Mouse (Mus musculus): ENCODE data around the gene Cryaa. TPM values are rescaled to one million over a fixed set of nuclear protein-coding genes. Genes with fewer than 3 reads are reported as not detected.
"Not testable (repeated sequence)": the region's sequence is repeated elsewhere in the genome, so short reads cannot be mapped to it uniquely, and the experiment has no call there.

Gene Cryaa
- total RNA-seq, 2 experiments from 2014 or later = 0.55 TPM; not detected in 1

DNA sequence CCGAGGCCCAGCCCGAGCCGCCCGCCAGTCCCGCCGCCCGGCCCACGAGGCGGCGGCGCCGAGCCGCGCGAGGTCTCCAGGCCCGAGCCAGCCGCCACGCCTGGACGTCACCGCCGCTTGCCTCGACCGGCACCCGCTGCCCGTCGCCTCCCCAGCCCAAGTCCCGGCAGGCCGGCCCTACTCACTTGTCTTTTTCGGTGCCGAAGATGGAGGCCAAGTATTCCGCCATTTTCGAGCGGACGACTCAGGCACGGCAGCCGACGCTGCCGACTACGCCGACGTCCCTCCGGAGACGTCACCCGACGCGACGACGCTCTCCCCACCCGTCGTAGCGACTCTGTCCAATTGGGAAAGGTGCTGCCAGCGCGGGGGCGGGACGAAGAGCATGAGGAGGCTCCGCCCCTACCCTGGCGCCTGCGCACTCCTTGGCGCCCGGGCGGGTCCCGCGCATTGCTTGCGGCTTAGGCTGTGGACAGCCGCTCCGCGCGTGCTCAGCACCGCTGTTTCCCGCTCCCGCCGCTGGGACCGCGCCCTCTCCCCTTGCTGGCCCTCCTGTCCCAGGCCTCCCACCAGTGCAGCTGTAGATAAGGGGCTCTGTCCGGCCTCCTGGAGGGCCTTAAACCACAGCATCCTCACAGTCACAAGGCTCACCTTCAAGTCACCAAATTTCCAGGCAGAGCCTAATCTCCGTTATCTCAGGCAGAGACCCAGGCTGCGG lies 19.0 kb upstream of the Cryaa start, which contains the start of gene U2af1:
U2af1 (minus strand) TSS at position 425 of the 718 bp plus-strand sequence.
- DNase-seq (ENCODE audit: low spot score in 2 of 2) = peak; percentile 99

DNA sequence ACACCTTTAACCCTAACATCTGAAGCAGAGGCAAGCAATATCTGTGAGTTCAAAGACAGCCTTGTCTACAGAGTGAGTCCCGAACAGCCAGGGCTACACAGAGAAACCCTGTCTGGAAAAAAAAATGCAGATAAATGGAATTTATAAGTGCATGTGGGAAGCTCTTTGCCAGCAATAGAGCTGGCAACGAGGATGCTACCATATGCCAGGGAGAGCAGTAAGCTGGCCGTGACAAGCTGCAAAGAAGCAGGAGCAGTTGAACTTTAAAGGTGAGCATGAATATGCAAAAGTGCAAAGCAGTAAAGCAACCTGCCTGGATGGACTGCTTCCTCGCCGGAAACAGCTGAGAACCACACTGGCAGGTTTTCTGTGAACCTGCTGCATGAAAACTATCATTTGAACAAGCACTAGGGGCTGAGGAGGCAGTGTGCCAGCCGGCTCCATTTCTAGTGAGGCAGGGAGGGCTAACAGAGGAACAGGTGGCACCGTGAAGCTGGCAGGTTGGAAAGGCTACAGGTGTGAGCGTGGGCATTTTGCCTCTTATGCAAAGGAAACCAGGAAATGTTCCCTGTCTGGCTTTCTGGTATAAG lies 16.9 kb upstream of the Cryaa start:
- DNase-seq (ENCODE audit: low spot score in 2 of 2) = peak; percentile 79 to 84

GRCm38 (mm10) chr17:31662855-31663254 lies 14.8 kb upstream of the Cryaa start:
- no peak for DNase-seq (ENCODE audit: low spot score in 2 of 2)

DNA sequence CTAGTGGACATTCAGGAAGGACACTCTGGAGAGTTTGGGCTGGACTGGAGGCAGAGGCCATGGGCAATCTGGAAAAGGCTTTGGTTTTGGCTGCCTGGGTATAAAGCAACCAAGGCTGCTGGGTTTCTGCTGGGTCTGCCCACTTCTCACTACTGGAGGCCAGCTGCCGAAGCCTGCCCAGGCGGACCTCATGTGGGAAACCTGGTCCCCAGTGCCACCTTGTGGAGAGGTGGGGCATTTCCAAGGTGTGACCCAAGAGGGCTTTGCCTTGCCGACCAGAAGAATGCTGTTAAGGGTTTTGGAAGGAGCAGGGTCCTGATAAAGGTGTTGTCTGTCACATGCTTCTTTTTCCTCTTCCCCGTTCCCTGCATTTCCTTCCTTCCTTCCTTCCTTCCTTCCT lies 12.8 kb upstream of the Cryaa start:
- DNase-seq (ENCODE audit: low spot score in 2 of 2) = peak; percentile 74 to 81

DNA sequence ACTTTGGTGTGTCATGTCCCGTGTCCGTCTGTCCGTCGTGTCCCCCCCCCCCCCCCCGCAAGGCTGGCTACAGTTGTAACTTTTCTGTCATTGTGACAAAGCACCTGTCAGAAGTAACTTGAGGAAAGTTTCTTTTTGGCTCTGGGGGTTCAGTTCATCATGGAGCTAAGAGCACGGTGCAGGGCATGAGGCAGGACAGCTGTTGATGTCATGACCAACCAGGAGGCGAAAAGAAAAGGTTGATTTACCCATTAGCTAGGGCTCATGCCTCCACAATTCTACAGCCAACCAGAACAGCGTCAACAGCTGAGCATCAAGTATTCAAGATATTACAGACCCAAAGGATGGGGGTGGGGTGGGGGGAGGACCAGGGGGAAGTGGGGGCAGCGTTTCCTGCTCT lies 9.3 kb upstream of the Cryaa start:
- no peak for DNase-seq (ENCODE audit: low spot score in 2 of 2)

GRCm38 (mm10) chr17:31670163-31670562 lies 7.4 kb upstream of the Cryaa start:
- DNase-seq (ENCODE audit: low spot score in 2 of 2) = no peak

DNA sequence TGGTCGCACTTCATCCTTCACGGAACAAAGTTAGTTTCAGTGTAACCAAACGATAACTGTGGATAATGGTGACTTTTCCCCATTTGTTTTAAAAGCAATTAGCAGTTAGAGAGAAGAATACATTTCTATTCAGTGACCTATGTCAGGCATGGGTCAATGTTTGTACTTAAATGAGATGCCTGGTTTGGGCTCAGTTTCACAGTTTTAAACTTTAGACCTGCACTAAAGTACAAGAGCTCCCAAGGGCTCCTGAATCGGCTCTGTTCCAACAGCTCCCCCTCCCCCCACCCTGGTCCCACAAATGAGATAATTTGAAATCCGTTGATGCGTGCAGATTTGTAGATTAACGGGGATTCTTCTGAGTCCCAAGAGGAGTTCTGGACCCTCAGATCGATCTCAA lies 5.9 kb upstream of the Cryaa start:
- DNase-seq (ENCODE audit: low spot score in 2 of 2) = no peak

DNA sequence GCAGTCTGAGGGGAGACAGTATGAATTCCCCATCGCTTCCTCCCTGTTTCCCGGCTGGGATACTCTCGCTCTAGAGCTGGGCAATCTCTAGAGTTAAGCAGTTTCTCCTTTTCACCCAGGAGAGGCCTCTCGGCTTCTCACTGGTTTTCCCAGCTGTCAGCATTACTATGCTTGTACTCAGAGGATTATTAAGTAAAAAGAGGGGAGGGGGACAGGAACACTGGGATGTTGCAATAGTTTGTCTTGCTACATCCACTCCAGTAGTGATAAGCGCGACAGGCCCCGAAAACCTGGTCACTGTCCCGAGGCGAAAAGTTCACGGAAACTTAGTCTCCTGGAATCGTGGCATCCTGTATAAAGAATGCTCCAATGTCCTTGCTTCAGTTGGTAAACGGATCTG lies 5.3 kb upstream of the Cryaa start:
- no peak for DNase-seq (ENCODE audit: low spot score in 2 of 2)

GRCm38 (mm10) chr17:31674426-31674825 lies 3.2 kb upstream of the Cryaa start:
- no peak for DNase-seq (ENCODE audit: low spot score in 2 of 2)

- DNase-seq (ENCODE audit: low spot score in 2 of 2) = no peak
Observed at GRCm38 (mm10) chr17:31680450-31680849, 2.8 kb downstream of the Cryaa start.

GRCm38 (mm10) chr17:31685514-31686224 lies 8.1 kb downstream of the Cryaa start:
- DNase-seq (ENCODE audit: low spot score in 2 of 2) = peak; percentile 85 to 91

DNA sequence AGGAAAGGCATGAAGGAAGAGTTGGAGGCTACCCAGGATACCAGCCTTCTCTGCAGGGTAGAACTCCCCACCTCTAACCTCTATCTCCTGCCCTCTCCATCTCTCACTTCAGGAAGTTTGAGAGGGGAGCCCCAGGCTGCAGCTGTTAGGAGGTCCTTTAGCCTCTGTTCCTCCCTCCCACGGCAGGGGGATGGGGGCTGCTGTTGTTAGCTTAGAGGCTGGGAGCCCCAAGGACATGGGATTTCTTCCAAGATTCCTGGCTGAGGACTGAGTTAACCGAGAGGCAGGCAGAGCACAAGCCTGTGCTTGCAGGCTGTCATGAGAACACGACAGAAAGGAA lies 8.6 kb downstream of the Cryaa start:
- DNase-seq (ENCODE audit: low spot score in 2 of 2) = no peak

GRCm38 (mm10) chr17:31688112-31688511 lies 10.5 kb downstream of the Cryaa start:
- DNase-seq (ENCODE audit: low spot score in 2 of 2) = no peak

DNA sequence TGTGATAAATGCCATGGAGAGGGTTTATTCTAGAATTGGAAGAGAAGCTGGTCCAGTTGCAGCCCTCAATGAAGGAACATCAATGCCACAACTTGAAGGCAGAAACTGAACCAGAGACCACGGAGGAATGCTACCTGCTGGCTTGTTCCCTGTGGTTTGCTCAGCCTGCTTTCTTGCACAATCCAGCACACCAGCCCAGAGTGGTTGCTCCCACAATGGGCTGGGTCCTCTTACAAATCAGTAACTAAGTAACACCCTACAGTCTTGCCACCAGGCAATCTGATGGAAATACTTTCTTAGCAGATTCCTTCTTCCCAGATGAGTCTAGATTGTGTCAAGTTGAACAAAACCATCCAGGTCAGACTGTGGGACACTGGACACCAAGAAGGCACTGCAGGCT lies 12.0 kb downstream of the Cryaa start:
- no peak for DNase-seq (ENCODE audit: low spot score in 2 of 2)

- no peak for DNase-seq (ENCODE audit: low spot score in 2 of 2)
Observed at GRCm38 (mm10) chr17:31692918-31693317, 15.3 kb downstream of the Cryaa start.

DNA sequence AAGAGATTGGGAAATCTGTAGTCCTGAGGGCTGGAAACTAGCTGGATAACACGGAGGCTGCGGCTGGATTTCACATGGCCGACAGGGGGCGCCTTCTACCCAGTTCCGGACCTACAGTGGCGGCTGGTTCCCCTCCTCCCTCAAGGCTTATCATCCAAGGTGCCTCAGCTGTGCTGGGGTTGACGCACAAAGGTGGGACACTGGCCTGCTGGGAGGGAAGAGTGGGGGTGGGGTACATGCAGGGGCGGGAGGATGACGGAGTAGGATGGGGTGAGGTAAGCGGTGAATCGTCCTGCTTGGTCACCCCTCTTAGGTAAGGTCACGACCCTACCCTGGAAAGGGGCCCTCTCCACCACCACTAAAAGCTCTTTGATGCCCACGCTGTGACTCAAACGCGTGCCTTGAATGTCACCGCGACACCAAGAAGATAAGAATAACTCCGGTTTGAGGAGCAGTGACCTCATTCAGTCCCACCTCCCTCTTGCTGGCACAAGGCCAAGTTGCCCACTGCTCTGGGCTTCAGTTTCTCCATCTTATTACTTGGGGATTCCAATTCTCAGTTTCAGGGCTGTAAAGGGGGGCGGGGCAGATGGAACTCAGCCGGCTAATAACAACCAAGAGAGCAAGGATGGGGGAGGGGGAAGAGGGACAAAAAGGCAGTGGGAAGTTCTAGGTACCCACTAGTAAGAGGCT lies 15.9 kb downstream of the Cryaa start:
- peak; percentile 68 to 71 for DNase-seq (ENCODE audit: low spot score in 2 of 2)

- DNase-seq (ENCODE audit: low spot score in 2 of 2) = no peak
Observed at GRCm38 (mm10) chr17:31694023-31694376, 16.4 kb downstream of the Cryaa start.

GRCm38 (mm10) chr17:31694949-31695348 lies 17.3 kb downstream of the Cryaa start:
- no peak for DNase-seq (ENCODE audit: low spot score in 2 of 2)

GRCm38 (mm10) chr17:31695356-31695755 lies 17.7 kb downstream of the Cryaa start:
- DNase-seq (ENCODE audit: low spot score in 2 of 2) = not testable (repeated sequence)

DNA sequence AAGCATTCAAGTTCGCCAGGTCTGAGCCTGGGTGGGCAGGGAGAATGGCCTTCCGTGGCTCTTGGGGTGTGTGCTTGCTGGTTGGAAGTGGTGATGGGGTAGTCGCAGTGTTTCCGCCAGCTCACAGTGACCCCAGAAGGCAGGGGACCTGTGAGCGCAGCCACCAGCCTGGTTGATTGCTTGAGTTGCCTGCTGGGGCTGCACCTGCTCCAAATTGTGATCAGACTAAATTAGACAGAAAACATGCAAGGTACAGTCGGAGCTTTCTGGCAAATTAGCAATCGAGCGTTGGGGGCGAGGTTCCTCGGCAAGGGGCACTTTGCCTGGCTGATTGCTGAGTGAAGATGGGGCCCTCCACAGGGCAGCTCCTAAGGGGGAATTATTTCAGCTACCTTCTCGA lies 20.7 kb downstream of the Cryaa start:
- DNase-seq (ENCODE audit: low spot score in 2 of 2) = no peak

DNA sequence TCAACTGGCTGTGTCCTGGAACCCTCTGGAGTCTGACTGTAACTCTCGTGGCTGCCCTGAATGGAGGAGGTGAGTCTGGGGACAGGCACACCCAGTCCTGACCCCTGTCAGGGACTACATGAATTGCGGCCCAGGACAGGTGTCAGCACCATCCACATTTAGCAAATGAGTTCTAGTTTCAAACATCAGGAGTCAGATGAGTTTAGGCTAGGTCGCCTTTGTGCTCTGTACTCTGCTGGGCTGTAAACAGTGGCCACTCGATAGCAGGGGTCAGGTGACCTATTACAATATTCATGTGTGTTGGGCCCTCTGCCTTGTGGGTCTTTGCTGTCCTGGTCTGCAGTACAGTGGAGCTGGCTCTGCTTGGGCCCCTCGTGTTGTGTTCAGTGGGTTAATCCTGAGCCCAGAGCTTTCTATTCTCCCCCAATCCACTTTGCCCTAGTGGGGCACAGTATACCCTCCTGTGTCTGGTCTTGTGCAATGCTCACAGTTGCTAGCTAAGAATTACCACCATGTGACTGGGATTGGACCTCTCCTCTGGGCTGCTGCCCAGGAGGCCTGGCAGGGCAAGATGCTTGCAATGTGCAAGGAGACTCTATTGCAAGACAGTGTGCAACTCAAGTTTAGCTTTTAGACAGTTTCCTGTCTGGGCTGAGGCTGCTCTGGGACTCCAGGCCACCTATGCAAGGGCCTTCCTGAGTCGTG lies 25.8 kb downstream of the Cryaa start:
- DNase-seq (ENCODE audit: low spot score in 2 of 2) = peak in 1 of 2 experiments; percentile 21
